9 mouse cellular contexts compared by ENCODE assay signal in genomic region chr11:107341293-107341692, GRCm38 (mm10).
DNase-seq lines count a peak whose midpoint lies in the region; ATAC-seq and TF ChIP-seq lines count a peak whose summit lies in the region.
"Had no signal": no experiment of that assay in that cellular context is flagged by ENCODE, and none has a peak within 500 bp of the region (broad histone marks: within the 10 kb centered on the region; RNA-seq: fewer than 3 reads in every experiment).

No protein-coding gene starts in this region.

- peak overlapping the region; percentile 1; the same call in 1 of the 2 replicates for H3K27ac ChIP-seq in bone marrow, adult 2 months (ENCODE audit: control insufficient read depth, insufficient read depth, low read depth, low read length, poor library complexity)
- no peak overlapping the region for H3K27ac ChIP-seq in hindbrain, embryonic 15.5 days (replicated peaks)
- H3K27ac ChIP-seq: liver, embryonic 15.5 days had no signal

- TF ChIP-seq CTCF in bone marrow, adult 2 months (IDR thresholded peaks at IDR 0.05; ENCODE audit: control insufficient read depth, insufficient read depth, low read length) = no peak
- no peak for TF ChIP-seq CTCF in lung, adult 2 months (IDR thresholded peaks at IDR 0.05; ENCODE audit: insufficient read depth, low read length)

- peak; percentile 63 for ATAC-seq in hindbrain, embryonic 15.5 days (ENCODE audit: low FRiP score, low read depth)

- TF ChIP-seq POLR2A in bone marrow, adult 2 months (IDR thresholded peaks at IDR 0.05; ENCODE audit: borderline replicate concordance, control insufficient read depth, low read depth, low read length) = no peak
- TF ChIP-seq POLR2A in lung, adult 2 months (IDR thresholded peaks at IDR 0.05; ENCODE audit: borderline replicate concordance, extremely low read depth, low read depth, low read length) = no peak

- H3K4me1 ChIP-seq in bone marrow, adult 2 months (ENCODE audit: control insufficient read depth, insufficient read depth, low read length) = peaks cover 3% of the 10 kb centered on the region
- H3K4me1 ChIP-seq in hindbrain, embryonic 15.5 days (replicated peaks) = peaks cover 27% of the 10 kb centered on the region
- peaks cover 28% of the 10 kb centered on the region for H3K4me1 ChIP-seq in lung, adult 2 months (ENCODE audit: control insufficient read depth, insufficient read depth, low read length)

- H3K9me3 ChIP-seq in hindbrain, embryonic 15.5 days = no peaks in the 10 kb centered on the region
- H3K9me3 ChIP-seq: liver, embryonic 15.5 days had no signal

- H3K27me3 ChIP-seq in hindbrain, embryonic 15.5 days = no peaks in the 10 kb centered on the region
- H3K27me3 ChIP-seq: liver, embryonic 15.5 days had no signal

- no peaks in the 10 kb centered on the region for H3K36me3 ChIP-seq in hindbrain, embryonic 15.5 days
- H3K36me3 ChIP-seq: liver, embryonic 15.5 days had no signal

- DNase-seq in MN1 (ENCODE audit: low spot score) = peak; percentile 69
- peak; percentile 24 to 56 for DNase-seq in gastrocnemius, adult 8-10 months (ENCODE audit: low spot score in 2 of 2)
- peak; percentile 38 for DNase-seq in lung, adult 2 months
- peak; percentile 43 for DNase-seq in retina, embryonic 14.5 days (ENCODE audit: low spot score)
- DNase-seq in left cerebral cortex, adult 9 months (ENCODE audit: low spot score in 2 of 2) = no peak
- DNase-seq in spleen, adult 18-20 months = no peak

- 68% methylated on average over 15 of the region's 15 CpGs for WGBS in bone marrow, adult 2 months
- WGBS in hindbrain, embryonic 15.5 days = 29% methylated on average over 15 of the region's 15 CpGs
- 11% methylated on average over 15 of the region's 15 CpGs for WGBS in lung, adult 2 months

- H3K4me2 ChIP-seq in hindbrain, embryonic 15.5 days = no peak overlapping the region
- H3K4me2 ChIP-seq: liver, embryonic 15.5 days had no signal

- H3K4me3 ChIP-seq in bone marrow, adult 2 months (replicated peaks; ENCODE audit: control insufficient read depth, low read depth, low read length) = no peak overlapping the region
- H3K4me3 ChIP-seq in hindbrain, embryonic 15.5 days = no peak overlapping the region
- peak overlapping the region; percentile 1 for H3K4me3 ChIP-seq in lung, adult 2 months (replicated peaks; ENCODE audit: extremely low read depth, low read depth, low read length)
- H3K4me3 ChIP-seq: liver, embryonic 15.5 days had no signal

- no peak overlapping the region for H3K9ac ChIP-seq in hindbrain, embryonic 15.5 days
- H3K9ac ChIP-seq: liver, embryonic 15.5 days had no signal

Comparison
In these comparisons a context has a peak if more than half of its experiments do, and no peak if none do; other contexts are left out.
1. DNase-seq: peak in MN1 (single experiment), gastrocnemius, adult 8-10 months (2 of 2), lung, adult 2 months (single experiment) and retina, embryonic 14.5 days (single experiment); none in left cerebral cortex, adult 9 months (0 of 2) and spleen, adult 18-20 months (0 of 2).